Mouse (Mus musculus) macrophage (primary cell): Measurements from ENCODE around the gene Acoxl. TPM values are rescaled to one million over a fixed set of nuclear protein-coding genes. Genes with fewer than 3 reads are reported as not detected.

Experiments used
- H3K27ac ChIP-seq: fragments of 350-480 bp; formaldehyde crosslinking; 2 replicates; pipeline ENCODE4 v1.9.0; 2021
- H3K36me3 ChIP-seq: fragments of 350-480 bp; formaldehyde crosslinking; 2 replicates; pipeline ENCODE4 v1.9.0; 2021; ENCODE audit errors: inconsistent target
- H3K4me3 ChIP-seq: fragments of 350-480 bp; formaldehyde crosslinking; 2 replicates; pipeline ENCODE4 v1.9.0; 2021; ENCODE audit errors: inconsistent target
- H3K79me2 ChIP-seq: fragments of 350-480 bp; formaldehyde crosslinking; 2 replicates; pipeline ENCODE4 v1.9.0; 2021; ENCODE audit errors: inconsistent target
- WGBS: methylation state at CpG from one replicate; pipeline ENCODE4 v1.1.7; 2026; ENCODE audit warnings: inconsistent platforms; ENCODE audit not compliant: missing documents; 5-methylcytosine and 5-hydroxymethylcytosine counted together
- polyA plus RNA-seq: library from polyadenylated mRNA; stranded (reverse); fragments of 250-400 nt; gene quantifications from 3 replicates; pipeline ENCODE4 v1.2.4, GENCODE M21; 2018; ENCODE audit warnings: inconsistent platforms

The Acoxl gene
- polyA plus RNA-seq, 1 experiment from 2014 or later, result not detected

- 35% methylated on average over 4 of the region's 4 CpGs for WGBS
- no peak overlapping the region for H3K27ac ChIP-seq
- no peak overlapping the region for H3K4me3 ChIP-seq
- no peaks in the 10 kb centered on the region for H3K36me3 ChIP-seq
- no peaks in the 10 kb centered on the region for H3K79me2 ChIP-seq
Observed at GRCm38 (mm10) chr2:127854332-127854991, 15.8 kb downstream of the Acoxl start.

DNA sequence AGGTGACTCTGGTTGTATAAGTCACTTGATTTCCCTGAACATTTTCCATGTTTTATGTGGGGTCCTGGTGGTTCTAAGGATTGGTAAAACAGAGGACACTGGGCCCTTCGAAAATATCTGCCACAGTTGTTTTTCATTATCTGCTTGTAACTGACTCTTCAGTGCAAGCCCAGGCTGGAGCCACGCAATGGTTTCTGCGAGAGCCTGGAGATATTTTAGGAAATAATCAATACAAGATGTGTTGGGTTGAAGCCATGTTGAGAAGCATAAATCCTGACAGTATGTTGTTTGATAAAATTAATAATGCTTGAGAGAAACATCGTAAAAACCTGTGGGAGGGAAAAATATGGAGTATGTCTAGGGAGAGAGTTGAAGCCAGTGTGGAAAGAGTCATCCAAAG, 25.7 kb downstream of the Acoxl start:
- Histone ChIP-seq H3K27ac (no peak overlapping the region), H3K36me3 (no peaks in the 10 kb centered on the region), H3K4me3 (no peak overlapping the region), H3K79me2 (no peaks in the 10 kb centered on the region)
- WGBS, result 94% methylated on average over 4 of the region's 4 CpGs

GRCm38 (mm10) chr2:127881063-127881462, 42.4 kb downstream of the Acoxl start:
- H3K27ac ChIP-seq, result no peak overlapping the region
- no peaks in the 10 kb centered on the region for H3K79me2 ChIP-seq
- no peak overlapping the region for H3K4me3 ChIP-seq
- no peaks in the 10 kb centered on the region for H3K36me3 ChIP-seq
- 27% methylated on average over 5 of the region's 5 CpGs for WGBS

- WGBS, result 7% methylated on average over 6 of the region's 6 CpGs
- H3K4me3 ChIP-seq, result no peak overlapping the region
Observed at GRCm38 (mm10) chr2:127889432-127889831, 50.8 kb downstream of the Acoxl start.

DNA sequence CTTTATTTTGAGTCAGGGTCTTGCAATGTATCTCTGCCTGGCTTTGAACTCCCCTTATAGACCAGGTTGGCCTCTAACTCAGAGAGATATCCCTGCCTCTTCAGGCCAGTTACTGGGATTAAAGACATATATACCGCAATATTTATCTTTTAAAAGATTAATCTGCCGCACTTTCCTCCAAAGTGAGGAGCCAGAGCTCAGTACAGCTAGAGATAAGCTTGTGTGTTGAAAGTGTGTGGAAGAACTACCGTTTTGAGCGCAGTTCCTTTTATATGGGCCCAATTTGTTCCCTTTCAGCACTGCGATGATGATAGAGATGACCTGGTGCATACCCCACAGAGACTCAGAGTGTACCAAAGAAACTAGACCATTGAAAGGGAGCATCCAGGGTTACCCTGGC, 51.3 kb downstream of the Acoxl start:
- Histone ChIP-seq H3K79me2 (no peaks in the 10 kb centered on the region), H3K4me3 (no peak overlapping the region), H3K36me3 (no peaks in the 10 kb centered on the region), H3K27ac (no peak overlapping the region)
- 94% methylated on average over 4 of the region's 5 CpGs for WGBS

More at GRCm38 (mm10) chr2:127889432-127889831, 50.8 kb downstream of the Acoxl start:
- Histone ChIP-seq H3K79me2 (no peaks in the 10 kb centered on the region), H3K27ac (no peak overlapping the region), H3K36me3 (no peaks in the 10 kb centered on the region)

DNA sequence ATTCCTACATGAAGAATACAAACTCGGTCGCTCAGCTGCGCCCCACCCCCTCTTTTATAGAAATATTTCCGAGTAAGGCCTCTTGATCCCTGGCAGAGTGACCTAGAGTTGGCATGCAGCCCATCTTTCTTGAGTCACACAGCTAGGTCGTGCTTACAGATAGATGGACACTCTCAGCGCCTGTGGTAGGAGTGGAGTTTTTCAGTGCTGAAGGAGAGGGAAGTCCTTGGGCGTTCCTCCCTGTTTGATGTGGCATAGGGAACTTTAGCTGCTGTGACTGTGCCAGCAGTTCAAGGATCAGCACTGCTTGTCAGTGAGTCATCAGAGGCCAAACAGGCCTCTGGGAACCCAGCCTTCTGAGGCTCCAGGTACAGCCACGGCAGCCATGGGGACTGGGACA, 51.9 kb downstream of the Acoxl start:
- H3K79me2 ChIP-seq, result no peaks in the 10 kb centered on the region

GRCm38 (mm10) chr2:127891056-127891455, 52.4 kb downstream of the Acoxl start:
- no peaks in the 10 kb centered on the region for H3K79me2 ChIP-seq
- no peak overlapping the region for H3K27ac ChIP-seq
- no peaks in the 10 kb centered on the region for H3K36me3 ChIP-seq
- H3K4me3 ChIP-seq, result no peak overlapping the region
- WGBS, result 93% methylated on average over 3 of the region's 3 CpGs

More for the DNA sequence above, 51.9 kb downstream of the Acoxl start:
- Histone ChIP-seq H3K36me3 (no peaks in the 10 kb centered on the region), H3K4me3 (no peak overlapping the region), H3K27ac (no peak overlapping the region)
- 65% methylated on average over 8 of the region's 8 CpGs for WGBS

GRCm38 (mm10) chr2:127894890-127895289, 56.2 kb downstream of the Acoxl start:
- Histone ChIP-seq H3K79me2 (no peaks in the 10 kb centered on the region), H3K27ac (no peak overlapping the region), H3K36me3 (no peaks in the 10 kb centered on the region), H3K4me3 (no peak overlapping the region)
- WGBS, result 76% methylated on average over 6 of the region's 6 CpGs

DNA sequence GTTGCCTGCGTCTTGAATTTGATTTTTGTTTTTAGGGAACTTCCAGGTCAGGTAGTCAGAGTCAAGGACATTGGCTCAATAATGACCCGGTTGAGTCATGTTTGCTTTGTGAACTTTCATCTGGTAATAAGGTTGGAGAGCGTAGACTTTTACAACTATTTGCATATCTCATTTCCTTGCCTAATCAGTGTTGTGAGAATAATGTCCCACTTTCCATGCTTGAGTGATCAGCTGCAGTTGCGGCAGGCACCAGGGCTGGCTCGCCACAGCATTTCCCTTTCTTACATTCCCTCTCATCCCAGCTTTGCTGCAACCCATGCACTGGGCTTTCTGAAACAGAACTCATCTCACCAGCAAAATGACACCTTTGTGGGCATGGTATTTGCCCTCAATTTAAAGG, 59.0 kb downstream of the Acoxl start:
- no peaks in the 10 kb centered on the region for H3K79me2 ChIP-seq
- H3K4me3 ChIP-seq, result no peak overlapping the region
- no peaks in the 10 kb centered on the region for H3K36me3 ChIP-seq
- WGBS, result 86% methylated on average over 5 of the region's 5 CpGs
- H3K27ac ChIP-seq, result no peak overlapping the region

DNA sequence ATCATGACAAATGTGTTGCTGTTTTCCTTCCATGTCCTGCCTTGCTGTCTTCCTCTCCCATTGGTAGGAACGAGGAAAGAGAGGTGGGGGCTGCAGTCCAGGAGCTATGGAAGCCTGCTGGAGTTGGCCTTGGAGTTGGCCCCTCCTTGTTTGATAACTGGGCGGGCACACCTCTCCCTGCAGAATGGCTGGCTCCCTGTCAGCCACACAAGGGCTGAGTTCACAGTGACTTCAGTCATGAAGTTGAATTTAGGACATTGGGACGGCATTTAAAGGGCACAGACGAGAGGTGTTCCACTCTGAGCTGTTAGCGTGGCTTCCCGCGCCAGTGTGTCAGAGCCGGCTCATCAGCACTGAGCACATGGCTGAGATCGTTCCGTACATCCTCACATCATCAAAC, 66.2 kb downstream of the Acoxl start:
- WGBS, result 91% methylated on average over 10 of the region's 10 CpGs
- H3K79me2 ChIP-seq, result no peaks in the 10 kb centered on the region

GRCm38 (mm10) chr2:127906973-127907678, 68.5 kb downstream of the Acoxl start:
- Histone ChIP-seq H3K27ac (no peak overlapping the region), H3K36me3 (no peaks in the 10 kb centered on the region), H3K79me2 (no peaks in the 10 kb centered on the region), H3K4me3 (no peak overlapping the region)
- 94% methylated on average over 5 of the region's 6 CpGs for WGBS

More for the DNA sequence above, 66.2 kb downstream of the Acoxl start:
- H3K36me3 ChIP-seq, result no peaks in the 10 kb centered on the region
- no peak overlapping the region for H3K27ac ChIP-seq
- H3K4me3 ChIP-seq, result no peak overlapping the region

- Histone ChIP-seq H3K4me3 (no peak overlapping the region), H3K36me3 (no peaks in the 10 kb centered on the region), H3K27ac (no peak overlapping the region), H3K79me2 (no peaks in the 10 kb centered on the region)
- 92% methylated on average over 1 of the region's 1 CpGs for WGBS
Observed at GRCm38 (mm10) chr2:127907679-127908042, 69.0 kb downstream of the Acoxl start.

- Histone ChIP-seq H3K36me3 (no peaks in the 10 kb centered on the region), H3K4me3 (no peak overlapping the region), H3K79me2 (no peaks in the 10 kb centered on the region), H3K27ac (no peak overlapping the region)
- 75% methylated on average over 7 of the region's 7 CpGs for WGBS
Observed at GRCm38 (mm10) chr2:127908881-127909280, 70.2 kb downstream of the Acoxl start.

GRCm38 (mm10) chr2:127909790-127910189, 71.1 kb downstream of the Acoxl start:
- Histone ChIP-seq H3K4me3 (no peak overlapping the region), H3K36me3 (no peaks in the 10 kb centered on the region), H3K27ac (no peak overlapping the region), H3K79me2 (no peaks in the 10 kb centered on the region)
- 87% methylated on average over 4 of the region's 4 CpGs for WGBS

DNA sequence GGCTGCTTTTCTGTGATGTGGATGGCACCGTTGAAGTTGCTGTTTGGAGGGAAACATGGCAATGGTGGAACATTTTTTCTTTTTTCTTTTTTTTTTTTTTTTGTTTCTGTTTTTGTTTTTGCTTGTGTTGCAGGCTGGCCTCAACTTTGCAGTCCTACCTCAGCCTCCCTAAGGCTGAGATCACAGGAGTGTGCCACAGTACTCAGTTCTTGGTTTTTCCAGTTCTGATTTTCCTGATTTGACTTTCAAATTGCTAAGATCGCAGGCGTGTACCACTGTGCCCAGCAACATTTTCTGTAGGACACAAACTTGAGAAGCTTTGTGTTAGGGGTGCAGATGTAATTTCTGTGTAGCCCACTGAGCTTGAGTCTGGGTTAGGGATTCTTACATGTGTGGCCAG, 72.9 kb downstream of the Acoxl start:
- H3K4me3 ChIP-seq, result no peak overlapping the region
- no peaks in the 10 kb centered on the region for H3K36me3 ChIP-seq
- 85% methylated on average over 3 of the region's 3 CpGs for WGBS
- no peaks in the 10 kb centered on the region for H3K79me2 ChIP-seq
- no peak overlapping the region for H3K27ac ChIP-seq
